Mouse (Mus musculus): ENCODE measurements around the gene Fbxo46.

DNA sequence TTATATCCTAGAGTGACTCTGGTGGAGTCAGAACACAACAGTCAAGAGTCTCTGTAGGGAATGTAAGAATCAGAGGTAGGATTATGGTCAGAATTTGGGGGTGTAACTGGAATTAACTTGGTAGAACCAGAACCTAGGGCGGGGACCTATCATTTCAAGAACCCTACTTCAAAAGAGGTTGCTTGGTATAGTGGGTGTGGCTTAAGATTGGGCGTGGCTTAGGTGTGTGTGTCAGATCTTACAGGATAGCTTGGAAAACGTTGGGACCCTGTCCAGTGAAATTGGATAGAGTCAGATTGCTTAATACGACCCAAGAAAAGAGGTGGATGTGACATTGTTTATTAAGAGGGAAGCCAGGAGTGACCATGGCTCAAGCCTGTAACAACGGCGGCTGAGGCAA is 60.3 kb downstream of the Fbxo46 start:
- TF ChIP-seq CTCF (IDR thresholded peaks at IDR 0.05; ENCODE audit: low read depth), result no peak
- TF ChIP-seq EP300 (IDR thresholded peaks at IDR 0.05; ENCODE audit: low read depth), result no peak
